Mouse (Mus musculus) kidney, postnatal 0 days (tissue): ENCODE measurements at regions not wholly inside any gene's neighbourhood (a gene's known extent, or its start where the extent isn't known, plus 50 kb on each side); places are given as distances from the start of the nearest gene placed in this dataset.
A peak's percentile ranks its signal among the peaks of the same experiment; 100 is the strongest.

Experiments used
- ATAC-seq: fragments of 200-750 bp; cut with Nextera tagmentation; replicated peaks from 2 replicates; pipeline ENCODE4 v1.8.0; 2017; ENCODE audit warnings: low read depth, moderate number of reproducible peaks, moderate TSS enrichment, moderate library complexity; ENCODE audit not compliant: low FRiP score
- DNase-seq: peaks from one replicate; pipeline ENCODE4 v3.0.0-alpha.2; 2016; ENCODE audit warnings: low spot score
- H3K27ac ChIP-seq: fragments of 300-500 bp; sonication (generic); 2 replicates; pipeline ENCODE4 v1.5.1; 2014; ENCODE audit warnings: mild to moderate bottlenecking
- H3K27me3 ChIP-seq: fragments of 300-500 bp; sonication (generic); 2 replicates; pipeline ENCODE4 v1.6.1; 2014; ENCODE audit warnings: low read length, mixed read lengths; ENCODE audit not compliant: insufficient read depth
- H3K36me3 ChIP-seq: fragments of 300-500 bp; sonication (generic); 2 replicates; pipeline ENCODE4 v1.6.1; 2014; ENCODE audit warnings: low read length, mixed read lengths; ENCODE audit not compliant: insufficient read depth
- H3K4me1 ChIP-seq: fragments of 300-500 bp; sonication (generic); replicated peaks from 2 replicates; pipeline ENCODE4 v1.6.1; 2014; ENCODE audit warnings: antibody characterized with exemption, low read length, mixed read lengths; ENCODE audit not compliant: insufficient read depth
- H3K4me2 ChIP-seq: fragments of 300-500 bp; sonication (generic); 2 replicates; pipeline ENCODE4 v1.6.1; 2014; ENCODE audit warnings: mild to moderate bottlenecking, low read length, moderate library complexity, mixed read lengths
- H3K4me3 ChIP-seq: fragments of 300-500 bp; sonication (generic); replicated peaks from 2 replicates; pipeline ENCODE4 v1.5.1; 2014; ENCODE audit warnings: low read depth, low read length
- H3K9ac ChIP-seq: fragments of 300-500 bp; sonication (generic); 2 replicates; pipeline ENCODE4 v1.6.1; 2014; ENCODE audit warnings: low read depth, low read length
- H3K9me3 ChIP-seq: fragments of 300-500 bp; sonication (generic); replicated peaks from 2 replicates; pipeline ENCODE4 v1.6.1; 2016; ENCODE audit warnings: low read length, inconsistent platforms, mixed read lengths
- CTCF ChIP-seq: IDR thresholded peaks from 2 replicates; pipeline ENCODE4 v1.5.1; 2016; ENCODE audit warnings: antibody characterized with exemption, low read depth, mild to moderate bottlenecking, moderate library complexity
- WGBS: fragments of 180-500 bp; shearing (Covaris S2); extraction: QIAGEN DNeasy Blood & Tissue Kit; methylation state at CpG from one replicate; pipeline ENCODE4 v1.1.7; 2014; 5-methylcytosine and 5-hydroxymethylcytosine counted together

DNA sequence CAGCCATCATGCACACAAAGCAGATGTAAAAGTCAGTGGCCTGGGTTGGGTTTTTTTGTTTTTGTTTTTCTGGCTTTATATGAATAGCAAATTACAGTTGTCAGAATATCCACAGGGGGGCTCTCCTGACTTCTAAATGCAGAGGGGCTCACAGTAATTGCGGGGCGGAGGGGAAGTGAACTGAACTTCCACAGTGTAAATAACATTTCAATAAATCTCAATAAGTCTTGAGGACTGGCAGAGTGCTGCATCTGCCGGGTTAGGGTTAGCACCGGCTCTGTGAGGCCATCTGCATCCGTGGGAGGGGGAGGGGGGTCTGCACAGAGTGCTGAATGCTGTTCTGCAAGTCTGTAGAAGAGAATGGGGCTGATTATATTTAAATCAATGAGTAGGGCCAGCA lies 50.3 kb upstream of the Arl4c start:
- ATAC-seq: no peak
- Histone ChIP-seq H3K4me1 (peaks cover 12% of the 10 kb centered on the region), H3K36me3 (no peaks in the 10 kb centered on the region), H3K27me3 (no peaks in the 10 kb centered on the region), H3K4me3 (no peak overlapping the region), H3K4me2 (no peak overlapping the region), H3K9ac (no peak overlapping the region), H3K9me3 (no peaks in the 10 kb centered on the region), H3K27ac (no peak overlapping the region)
- peak; percentile 76 for TF ChIP-seq CTCF
- 5% methylated on average over 5 of the region's 5 CpGs for WGBS
- DNase-seq: peak; percentile 94

DNA sequence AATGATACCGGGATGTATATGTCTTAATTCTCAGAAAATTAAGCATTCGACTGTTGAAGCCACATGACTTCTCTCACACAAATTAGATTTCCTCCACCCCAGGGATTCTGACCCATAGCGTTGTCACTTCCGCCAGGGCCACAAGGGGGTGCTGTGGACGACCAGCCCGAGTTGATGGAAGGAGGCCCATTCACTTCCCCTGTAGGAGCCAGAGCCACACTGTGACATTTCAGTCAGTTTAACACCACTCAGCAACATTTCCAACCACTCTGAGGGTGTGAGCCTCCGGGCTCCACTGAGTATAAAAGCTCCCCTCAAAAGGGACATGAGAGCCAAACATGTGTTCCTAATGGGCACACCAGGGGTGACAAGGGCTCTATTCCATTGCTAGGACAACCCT lies 54.6 kb upstream of the Arl4c start:
- no peaks in the 10 kb centered on the region for H3K36me3 ChIP-seq
- peak overlapping the region; percentile 63 for H3K27ac ChIP-seq
- ATAC-seq (no peak), DNase-seq (peak; percentile 68)
- H3K4me3 ChIP-seq: no peak overlapping the region
- no peak overlapping the region for H3K4me2 ChIP-seq
- H3K9ac ChIP-seq: no peak overlapping the region
- no peaks in the 10 kb centered on the region for H3K27me3 ChIP-seq
- H3K9me3 ChIP-seq: no peaks in the 10 kb centered on the region
- peak; percentile 76 for TF ChIP-seq CTCF
- peaks cover 9% of the 10 kb centered on the region; the same call in 1 of the 2 replicates for H3K4me1 ChIP-seq
- WGBS: 76% methylated on average over 7 of the region's 7 CpGs

DNA sequence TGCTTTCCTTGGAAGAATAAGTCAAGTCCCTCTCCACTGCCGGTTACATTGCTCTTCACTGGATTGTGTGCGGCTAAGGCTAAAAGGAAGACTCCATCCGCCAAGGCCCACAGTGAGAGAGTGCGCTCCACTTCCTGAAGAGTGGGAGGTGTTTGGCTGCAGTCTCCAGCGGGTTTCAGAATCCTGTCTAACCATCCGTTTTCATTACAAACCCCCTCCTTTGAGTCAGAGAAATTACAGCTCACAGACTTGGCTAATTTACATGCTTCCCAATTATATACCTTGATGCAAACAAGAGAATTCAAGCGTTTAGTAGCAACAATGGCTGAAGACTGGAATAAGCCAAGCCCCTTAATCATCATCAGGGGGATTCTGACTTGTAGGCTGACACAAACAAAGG lies 55.1 kb upstream of the Arl4c start:
- H3K9me3 ChIP-seq: no peaks in the 10 kb centered on the region
- no peak for TF ChIP-seq CTCF
- peak overlapping the region; percentile 63 for H3K27ac ChIP-seq
- H3K4me3 ChIP-seq: no peak overlapping the region
- H3K9ac ChIP-seq: no peak overlapping the region
- H3K36me3 ChIP-seq: no peaks in the 10 kb centered on the region
- DNase-seq: peak; percentile 76
- no peak for ATAC-seq
- no peaks in the 10 kb centered on the region for H3K27me3 ChIP-seq
- no peak overlapping the region for H3K4me2 ChIP-seq
- 20% methylated on average over 7 of the region's 7 CpGs for WGBS
- peaks cover 9% of the 10 kb centered on the region; the same call in 1 of the 2 replicates for H3K4me1 ChIP-seq

DNA sequence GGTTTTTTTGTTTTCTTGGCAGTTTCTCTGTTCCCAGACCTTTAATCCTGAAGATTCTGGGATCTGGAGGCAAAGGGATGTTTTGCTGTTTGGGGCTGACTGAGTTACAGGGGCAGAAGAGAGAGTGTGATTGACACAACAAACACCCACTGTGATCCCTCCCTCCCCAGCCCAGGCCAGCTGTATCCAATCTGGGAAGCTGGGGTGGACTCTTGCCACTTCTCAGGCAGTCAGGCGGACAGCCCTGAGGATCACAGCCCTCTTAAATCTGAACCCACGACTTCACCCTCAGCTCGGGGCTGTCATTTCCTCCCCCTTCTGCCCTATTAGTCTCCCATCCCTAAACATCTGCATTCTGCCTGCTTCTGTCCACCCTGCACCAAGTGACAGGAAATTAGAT lies 55.7 kb upstream of the Arl4c start:
- no peak overlapping the region for H3K4me3 ChIP-seq
- peaks cover 9% of the 10 kb centered on the region; the same call in 1 of the 2 replicates for H3K4me1 ChIP-seq
- no peaks in the 10 kb centered on the region for H3K27me3 ChIP-seq
- no peaks in the 10 kb centered on the region for H3K36me3 ChIP-seq
- no peak for TF ChIP-seq CTCF
- no peaks in the 10 kb centered on the region for H3K9me3 ChIP-seq
- DNase-seq (peak; percentile 75), ATAC-seq (peak; percentile 60; the same call in 1 of the 2 replicates)
- whole genome bisulfite sequencing: 17% methylated on average over 3 of the region's 3 CpGs
- H3K27ac ChIP-seq: peak overlapping the region; percentile 32
- no peak overlapping the region for H3K4me2 ChIP-seq
- no peak overlapping the region for H3K9ac ChIP-seq

DNA sequence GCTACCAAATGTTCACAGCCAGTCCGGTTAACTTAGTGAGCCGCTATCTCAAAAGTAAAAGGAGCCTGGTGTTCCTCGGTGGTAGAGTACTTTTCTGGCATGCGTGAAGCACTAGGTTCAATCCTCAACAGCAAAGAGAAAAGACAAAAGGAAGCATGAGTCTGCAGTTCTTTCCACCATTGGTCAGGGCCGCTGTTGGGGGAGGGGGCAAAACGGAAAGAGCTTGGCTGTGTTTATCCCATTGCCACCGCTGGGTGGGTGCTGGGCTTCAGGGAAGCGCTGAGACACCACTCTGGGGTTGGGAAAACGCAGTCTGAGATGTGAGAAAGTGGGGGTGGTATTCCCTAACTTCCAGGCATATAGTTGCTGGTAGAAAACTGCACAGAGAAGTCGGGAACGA lies 58.6 kb upstream of the Arl4c start:
- DNase-seq: no peak
- Histone ChIP-seq H3K4me3 (no peak overlapping the region), H3K27me3 (no peaks in the 10 kb centered on the region), H3K36me3 (no peaks in the 10 kb centered on the region), H3K4me1 (peaks cover 9% of the 10 kb centered on the region; the same call in 1 of the 2 replicates), H3K4me2 (no peak overlapping the region), H3K9ac (no peak overlapping the region), H3K27ac (no peak overlapping the region), H3K9me3 (no peaks in the 10 kb centered on the region)
- no peak for ATAC-seq
- 87% methylated on average over 11 of the region's 11 CpGs for WGBS
- no peak for TF ChIP-seq CTCF

DNA sequence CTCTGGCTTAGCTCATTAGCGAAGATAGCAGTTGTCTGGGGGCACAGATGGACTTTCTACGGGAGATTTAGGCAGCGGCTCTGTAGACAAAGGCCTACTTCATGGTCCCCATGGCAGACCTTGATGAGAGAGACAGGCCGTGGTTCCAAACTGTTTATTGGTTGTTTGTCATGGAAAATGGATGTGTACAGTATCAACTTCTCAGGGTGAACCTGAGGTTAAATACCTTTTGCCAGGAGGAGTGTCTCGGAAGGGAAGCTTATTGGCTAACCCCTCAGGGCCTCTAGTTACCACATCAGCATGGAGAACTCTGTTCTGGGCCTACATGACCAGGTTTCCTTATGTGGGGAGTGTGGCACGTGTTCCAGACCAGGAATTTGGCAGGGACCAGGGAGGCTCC lies 59.1 kb upstream of the Arl4c start:
- no peak overlapping the region for H3K27ac ChIP-seq
- 83% methylated on average over 6 of the region's 6 CpGs for WGBS
- TF ChIP-seq CTCF: no peak
- no peak for DNase-seq
- no peaks in the 10 kb centered on the region for H3K9me3 ChIP-seq
- H3K36me3 ChIP-seq: no peaks in the 10 kb centered on the region
- H3K4me3 ChIP-seq: no peak overlapping the region
- H3K4me2 ChIP-seq: no peak overlapping the region
- peaks cover 9% of the 10 kb centered on the region; the same call in 1 of the 2 replicates for H3K4me1 ChIP-seq
- no peak overlapping the region for H3K9ac ChIP-seq
- ATAC-seq: no peak
- H3K27me3 ChIP-seq: no peaks in the 10 kb centered on the region

DNA sequence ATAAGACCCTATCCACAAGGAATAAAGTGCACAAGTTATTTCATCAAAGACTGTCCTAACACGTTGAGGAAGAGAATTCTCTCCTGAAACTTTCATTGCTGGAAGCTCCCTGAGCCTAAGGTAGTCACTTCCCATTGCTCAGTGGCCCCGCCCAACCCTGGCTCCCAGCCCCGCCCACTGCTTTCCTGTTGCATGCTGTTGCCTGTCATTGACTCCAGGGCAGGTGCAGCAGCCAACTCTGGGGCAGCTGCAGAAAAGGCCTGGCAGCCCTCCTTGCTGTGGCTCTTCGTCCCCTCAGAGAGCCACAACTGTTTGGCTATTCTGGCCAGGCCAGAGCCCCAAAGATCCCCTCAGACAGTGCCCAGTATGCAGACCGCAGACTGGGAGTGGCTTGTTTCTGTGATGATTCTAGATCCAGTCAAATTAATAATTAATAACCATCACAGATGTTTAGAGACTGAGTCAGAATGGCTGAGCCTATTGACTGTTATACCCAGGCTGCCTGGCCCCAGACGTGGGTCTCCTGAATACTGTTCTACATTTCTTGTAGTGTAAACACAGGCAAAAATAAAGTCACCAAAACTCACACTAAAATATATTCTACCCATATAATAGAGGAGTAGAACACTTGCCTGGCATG lies 61.8 kb upstream of the Arl4c start:
- DNase-seq (no peak), ATAC-seq (no peak)
- Histone ChIP-seq H3K27me3 (no peaks in the 10 kb centered on the region), H3K27ac (no peak overlapping the region), H3K4me3 (no peak overlapping the region), H3K9ac (no peak overlapping the region), H3K4me1 (no peaks in the 10 kb centered on the region), H3K9me3 (no peaks in the 10 kb centered on the region), H3K36me3 (no peaks in the 10 kb centered on the region), H3K4me2 (no peak overlapping the region)
- 63% methylated on average over 6 of the region's 6 CpGs for WGBS
- no peak for TF ChIP-seq CTCF
